Mouse (Mus musculus): ENCODE measurements around the gene Hdgfl2. TPM values are rescaled to one million over a fixed set of nuclear protein-coding genes. Genes with fewer than 3 reads are reported as not detected.

Hdgfl2 gene
- polyA plus RNA-seq, 2 experiments = 26.0 to 29.5 TPM

DNA sequence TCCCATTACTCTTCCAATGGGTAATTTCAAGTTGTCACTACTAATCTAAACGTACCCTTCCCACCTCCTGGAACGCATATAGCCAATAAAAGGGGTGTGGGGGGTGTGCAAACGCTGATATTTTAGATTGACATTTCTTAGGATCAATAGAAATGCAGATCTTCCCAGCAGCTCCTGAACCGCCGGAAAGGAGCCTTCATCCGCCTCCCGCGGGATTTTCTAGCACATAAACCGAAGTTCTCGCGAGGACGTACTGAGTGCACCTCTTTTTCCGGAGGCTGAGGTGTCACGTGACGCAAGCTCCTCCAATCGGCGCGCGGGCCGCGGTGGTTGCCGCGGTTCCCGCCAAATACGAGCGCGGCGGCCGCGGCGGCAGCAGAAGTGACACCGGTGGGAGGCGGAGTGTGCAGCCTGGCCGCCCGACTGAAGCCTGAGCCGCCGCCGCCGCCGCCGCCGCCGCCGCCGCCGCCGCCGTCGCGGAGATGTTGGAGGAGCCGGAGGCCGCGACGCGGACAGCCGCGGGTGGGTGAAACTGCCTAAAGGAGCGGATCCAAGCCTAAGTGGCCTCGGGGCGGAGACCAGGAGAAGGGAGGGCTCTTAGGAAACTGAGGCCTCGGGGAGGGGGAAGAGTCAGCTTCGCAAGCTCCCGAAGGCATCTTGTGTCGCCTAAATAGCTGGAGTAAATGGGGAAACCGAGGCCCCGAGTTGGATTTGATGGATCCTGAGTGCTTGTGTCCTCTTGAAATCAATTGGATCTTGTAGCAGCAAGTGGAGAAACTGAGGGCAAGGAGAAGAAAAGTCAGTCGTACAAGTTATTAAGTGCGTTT lies 39.2 kb upstream of the Hdgfl2 start, which contains the start of gene Chaf1a:
Gene Chaf1a, plus strand, starts transcription at position 410 of the 827 bp plus-strand sequence.
- Histone ChIP-seq H3K4me3 (ENCODE audit: insufficient read depth in 1 of 2, low read depth in 2 of 2, low read length in 2 of 2) (peak within 1 kb of the TSS; percentile 90 to 97), H3K27ac (peak within 1 kb of the TSS; percentile 78), H3K4me2 (ENCODE audit: low read depth) (peak within 1 kb of the TSS; percentile 91), H3K9me3 (ENCODE audit: control insufficient read depth, low read length) (no peaks in the 10 kb centered on the region), H3K4me1 (replicated peaks; ENCODE audit: control insufficient read depth in 2 of 2, insufficient read depth in 2 of 2, low read length in 1 of 2) (peaks cover 10 to 19% of the 10 kb centered on the region in 2 experiments), H3K27me3 (ENCODE audit: control insufficient read depth, insufficient read depth, low read length) (no peaks in the 10 kb centered on the region), H3K36me3 (replicated peaks; ENCODE audit: control insufficient read depth, insufficient read depth, low read depth) (peaks cover 20% of the 10 kb centered on the region), H3K9ac (replicated peaks) (peak within 1 kb of the TSS; percentile 87)
- TF ChIP-seq CTCF (IDR thresholded peaks at IDR 0.05; ENCODE audit: low read depth) = no peak
- TF ChIP-seq EP300 (IDR thresholded peaks at IDR 0.05; ENCODE audit: low read depth) = peak; percentile 54; the same call in 1 of the 2 replicates
- ATAC-seq (ENCODE audit: insufficient read depth) (peak; percentile 75), DNase-seq (ENCODE audit: low read depth in 3 of 3, low spot score in 3 of 3) (peak; percentile 98 to 99 (median 98))
- under 1% methylated on average over 53 of the region's 68 CpGs for WGBS (ENCODE audit: insufficient replicate concordance)

DNA sequence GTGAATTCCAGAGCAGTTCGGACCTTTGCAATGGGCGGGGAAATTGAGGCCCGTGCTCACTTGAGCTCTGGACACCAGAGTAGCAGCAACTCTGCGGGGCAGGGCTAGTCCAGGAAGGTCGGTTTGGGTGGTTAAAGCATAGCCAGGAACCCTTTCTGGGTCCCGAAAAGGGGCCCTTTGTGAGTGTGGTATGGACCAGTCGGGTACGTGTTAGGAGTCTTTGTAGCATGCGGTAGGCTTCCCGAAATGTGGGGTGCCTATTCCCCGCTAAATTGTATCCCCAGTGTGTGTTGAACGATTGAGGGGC lies 38.6 kb upstream of the Hdgfl2 start:
- H3K4me1 ChIP-seq (replicated peaks; ENCODE audit: control insufficient read depth in 2 of 2, insufficient read depth in 2 of 2, low read length in 1 of 2) = peaks cover 10 to 17% of the 10 kb centered on the region in 2 experiments
- H3K9me3 ChIP-seq (ENCODE audit: control insufficient read depth, low read length) = no peaks in the 10 kb centered on the region
- peak overlapping the region; percentile 75 for H3K27ac ChIP-seq
- DNase-seq (ENCODE audit: low read depth in 3 of 3, low spot score in 3 of 3) = peak in 1 of 3 experiments; percentile 28
- peak overlapping the region; percentile 90 to 97 for H3K4me3 ChIP-seq (ENCODE audit: insufficient read depth in 1 of 2, low read depth in 2 of 2, low read length in 2 of 2)
- no peak for TF ChIP-seq CTCF (IDR thresholded peaks at IDR 0.05; ENCODE audit: low read depth)
- no peak for TF ChIP-seq EP300 (IDR thresholded peaks at IDR 0.05; ENCODE audit: low read depth)
- H3K27me3 ChIP-seq (ENCODE audit: control insufficient read depth, insufficient read depth, low read length) = no peaks in the 10 kb centered on the region
- peak overlapping the region; percentile 87 for H3K9ac ChIP-seq (replicated peaks)
- no peak for ATAC-seq (ENCODE audit: insufficient read depth)
- WGBS (ENCODE audit: insufficient replicate concordance) = under 1% methylated on average over 12 of the region's 12 CpGs
- H3K4me2 ChIP-seq (ENCODE audit: low read depth) = peak overlapping the region; percentile 91
- H3K36me3 ChIP-seq (replicated peaks; ENCODE audit: control insufficient read depth, insufficient read depth, low read depth) = peaks cover 25% of the 10 kb centered on the region

DNA sequence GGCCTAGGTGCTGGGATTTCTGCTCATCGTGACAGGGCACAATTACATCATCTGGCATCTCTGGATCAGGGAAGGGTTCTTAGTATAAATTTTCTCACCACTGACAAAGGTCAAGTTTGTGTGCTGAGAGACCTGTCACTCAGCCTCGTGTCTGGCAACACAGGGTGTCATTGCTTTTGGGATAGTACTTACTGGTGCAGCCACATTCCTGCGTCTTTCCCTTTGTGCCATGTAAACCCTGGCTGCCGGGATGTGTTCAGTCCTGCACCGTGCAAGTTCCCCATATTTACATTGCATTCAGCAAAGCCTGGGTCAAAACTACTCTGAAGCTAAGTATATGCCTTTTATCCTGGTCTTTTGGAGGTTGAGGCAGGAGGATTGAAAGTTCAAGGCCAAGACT lies 28.1 kb upstream of the Hdgfl2 start:
- WGBS (ENCODE audit: insufficient replicate concordance) = 80% methylated on average over 5 of the region's 5 CpGs
- DNase-seq (ENCODE audit: low read depth in 3 of 3, low spot score in 3 of 3) (no peak), ATAC-seq (ENCODE audit: insufficient read depth) (no peak)
- Histone ChIP-seq H3K4me3 (ENCODE audit: insufficient read depth in 1 of 2, low read depth in 2 of 2, low read length in 2 of 2) (no peak overlapping the region), H3K27ac (no peak overlapping the region), H3K4me2 (ENCODE audit: low read depth) (no peak overlapping the region), H3K4me1 (replicated peaks; ENCODE audit: control insufficient read depth in 2 of 2, insufficient read depth in 2 of 2, low read length in 1 of 2) (no peaks in the 10 kb centered on the region), H3K27me3 (ENCODE audit: control insufficient read depth, insufficient read depth, low read length) (no peaks in the 10 kb centered on the region), H3K36me3 (replicated peaks; ENCODE audit: control insufficient read depth, insufficient read depth, low read depth) (peaks cover 65% of the 10 kb centered on the region), H3K9me3 (ENCODE audit: control insufficient read depth, low read length) (no peaks in the 10 kb centered on the region), H3K9ac (replicated peaks) (no peak overlapping the region)
- TF ChIP-seq EP300 (IDR thresholded peaks at IDR 0.05; ENCODE audit: low read depth) (no peak), CTCF (IDR thresholded peaks at IDR 0.05; ENCODE audit: low read depth) (no peak)

DNA sequence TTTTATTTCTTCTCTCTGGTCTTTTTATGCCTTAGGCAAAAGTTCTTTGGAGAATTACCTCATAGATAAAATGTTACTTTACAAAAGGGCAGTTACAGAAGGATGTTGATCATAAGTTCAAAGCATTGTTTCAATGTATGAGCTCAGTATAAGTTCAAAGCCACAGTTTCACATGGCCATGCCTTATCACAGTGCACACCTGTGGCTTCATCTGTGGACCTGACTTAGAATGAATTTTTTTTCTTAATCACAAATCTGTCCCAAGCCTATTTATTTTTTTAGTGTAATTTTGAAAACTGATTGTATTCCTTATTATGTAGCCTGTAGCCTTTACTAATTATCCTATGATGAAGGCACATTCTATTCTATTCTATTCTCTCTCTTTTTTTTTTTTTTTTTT lies 24.5 kb upstream of the Hdgfl2 start:
- ATAC-seq (ENCODE audit: insufficient read depth) (no peak), DNase-seq (ENCODE audit: low read depth in 3 of 3, low spot score in 3 of 3) (no peak)
- H3K4me1 ChIP-seq (replicated peaks; ENCODE audit: control insufficient read depth in 2 of 2, insufficient read depth in 2 of 2, low read length in 1 of 2) = no peaks in the 10 kb centered on the region
- TF ChIP-seq CTCF (IDR thresholded peaks at IDR 0.05; ENCODE audit: low read depth) = no peak
- no peak for TF ChIP-seq EP300 (IDR thresholded peaks at IDR 0.05; ENCODE audit: low read depth)
- no peak overlapping the region for H3K4me2 ChIP-seq (ENCODE audit: low read depth)
- no peak overlapping the region for H3K27ac ChIP-seq
- H3K9me3 ChIP-seq (ENCODE audit: control insufficient read depth, low read length) = no peaks in the 10 kb centered on the region
- no peaks in the 10 kb centered on the region for H3K27me3 ChIP-seq (ENCODE audit: control insufficient read depth, insufficient read depth, low read length)
- H3K36me3 ChIP-seq (replicated peaks; ENCODE audit: control insufficient read depth, insufficient read depth, low read depth) = peaks cover 69% of the 10 kb centered on the region
- no peak overlapping the region for H3K9ac ChIP-seq (replicated peaks)
- H3K4me3 ChIP-seq (ENCODE audit: insufficient read depth in 1 of 2, low read depth in 2 of 2, low read length in 2 of 2) = no peak overlapping the region

DNA sequence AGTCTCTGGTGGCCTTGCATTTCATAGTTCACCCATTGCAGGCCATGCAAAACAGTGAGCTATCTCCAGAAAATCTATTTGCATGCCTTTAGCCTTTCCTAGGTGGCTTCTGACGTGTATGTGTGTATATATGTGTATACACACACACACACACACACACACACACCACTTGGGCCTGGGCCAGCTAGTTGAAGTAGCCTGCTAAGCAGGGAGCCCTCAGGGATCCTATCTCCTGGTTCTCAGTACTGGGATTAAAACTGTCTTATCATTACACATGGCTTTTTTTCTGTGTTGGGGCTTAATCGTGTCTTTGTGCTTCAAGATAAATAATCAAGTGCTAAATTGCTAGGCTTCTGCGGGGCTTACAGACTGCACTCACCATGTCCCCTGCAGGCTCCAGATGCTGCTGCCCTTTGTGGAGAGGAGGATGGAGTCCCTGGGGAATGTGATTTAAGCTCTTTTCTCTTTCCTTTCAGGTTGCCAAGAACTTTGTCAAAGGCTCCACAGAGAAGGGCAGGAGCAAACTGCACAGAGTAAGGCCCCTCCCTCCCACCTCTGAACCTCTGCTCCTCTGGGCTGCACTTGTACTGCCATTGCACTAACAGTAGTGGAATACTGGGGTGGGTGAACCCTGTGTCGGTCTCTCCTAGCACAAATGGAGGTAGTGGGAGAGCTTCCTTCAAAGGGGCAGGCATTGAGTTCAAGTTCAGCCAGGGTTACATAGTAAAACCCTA lies 23.3 kb upstream of the Hdgfl2 start:
- 50% methylated on average over 4 of the region's 4 CpGs for WGBS (ENCODE audit: insufficient replicate concordance)
- H3K9me3 ChIP-seq (ENCODE audit: control insufficient read depth, low read length) = no peaks in the 10 kb centered on the region
- no peak overlapping the region for H3K9ac ChIP-seq (replicated peaks)
- TF ChIP-seq EP300 (IDR thresholded peaks at IDR 0.05; ENCODE audit: low read depth) (no peak), CTCF (IDR thresholded peaks at IDR 0.05; ENCODE audit: low read depth) (no peak)
- no peaks in the 10 kb centered on the region for H3K4me1 ChIP-seq (replicated peaks; ENCODE audit: control insufficient read depth in 2 of 2, insufficient read depth in 2 of 2, low read length in 1 of 2)
- ATAC-seq (ENCODE audit: insufficient read depth) (peak; percentile 24; the same call in 1 of the 2 replicates), DNase-seq (ENCODE audit: low read depth in 3 of 3, low spot score in 3 of 3) (no peak)
- no peak overlapping the region for H3K4me3 ChIP-seq (ENCODE audit: insufficient read depth in 1 of 2, low read depth in 2 of 2, low read length in 2 of 2)
- no peak overlapping the region for H3K4me2 ChIP-seq (ENCODE audit: low read depth)
- no peak overlapping the region for H3K27ac ChIP-seq
- H3K27me3 ChIP-seq (ENCODE audit: control insufficient read depth, insufficient read depth, low read length) = no peaks in the 10 kb centered on the region
- peaks cover 69% of the 10 kb centered on the region for H3K36me3 ChIP-seq (replicated peaks; ENCODE audit: control insufficient read depth, insufficient read depth, low read depth)

Data from liver, embryonic 14.5 days (tissue).